Mouse (Mus musculus): Measurements from ENCODE around the gene Tjp3.
A peak's percentile ranks its signal among the peaks of the same experiment; 100 is the strongest.

- TF ChIP-seq CTCF (IDR thresholded peaks at IDR 0.05; ENCODE audit: control insufficient read depth, insufficient read depth, low read length) (peak; percentile 91), POLR2A (IDR thresholded peaks at IDR 0.05; ENCODE audit: borderline replicate concordance, control insufficient read depth, low read depth, low read length) (no peak)
Measured at GRCm38 (mm10) chr10:81287513-81288157, 3.7 kb downstream of the Tjp3 start.

All from bone marrow, adult 2 months (tissue).